Mouse (Mus musculus) bone marrow macrophage, adult 2 months (primary cell): ENCODE measurements at regions not wholly inside any gene's neighbourhood (a gene's known extent, or its start where the extent isn't known, plus 50 kb on each side); places are given as distances from the start of the nearest gene placed in this dataset.

ENCODE experiments used
- CTCF ChIP-seq: IDR thresholded peaks from 2 replicates; pipeline ENCODE4 v1.5.1; 2012; ENCODE audit warnings: low read depth, mild to moderate bottlenecking, low read length, moderate library complexity
- POLR2A ChIP-seq: IDR thresholded peaks from 2 replicates; pipeline ENCODE4 v1.6.1; 2012; ENCODE audit warnings: mild to moderate bottlenecking, low read depth, low read length, borderline replicate concordance

DNA sequence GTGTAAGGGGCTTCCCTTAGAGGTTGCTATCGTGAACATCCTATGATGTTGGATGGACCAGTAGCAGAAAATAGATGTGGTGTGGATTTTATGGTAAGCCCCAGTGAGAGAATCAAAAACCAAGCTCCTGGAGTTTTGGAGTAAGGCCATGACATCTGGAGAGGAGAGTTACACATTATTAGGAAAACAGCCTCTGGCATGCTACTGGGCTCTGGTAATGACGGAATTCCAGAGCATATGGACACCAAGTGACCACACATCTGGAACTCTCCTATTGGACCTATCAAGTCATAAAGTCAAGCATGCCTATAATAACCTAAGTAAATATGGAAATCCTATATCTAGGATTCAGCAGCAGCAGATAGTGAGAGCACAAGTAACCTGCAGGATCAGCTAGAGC lies 240.8 kb downstream of the Fgf10 start:
- no peak for TF ChIP-seq POLR2A
- TF ChIP-seq CTCF, result no peak
